Mouse (Mus musculus) cerebellum, adult 2 months (tissue): ENCODE results near the gene Pif1.

ENCODE experiments used
- CTCF ChIP-seq: fragments of 200-500 bp; IDR thresholded peaks from 2 replicates; pipeline ENCODE4 v1.5.1; 2011; ENCODE audit warnings: low read depth, mild to moderate bottlenecking, control low read depth, low read length, moderate library complexity, borderline replicate concordance; ENCODE audit not compliant: insufficient read depth
- POLR2A ChIP-seq: fragments of 200-500 bp; IDR thresholded peaks from 2 replicates; pipeline ENCODE4 v1.6.1; 2011; ENCODE audit warnings: low read length, control low read depth, borderline replicate concordance; ENCODE audit not compliant: insufficient read depth

GRCm38 (mm10) chr9:65622826-65623225 lies 35.9 kb downstream of the Pif1 start:
- TF ChIP-seq CTCF (no peak), POLR2A (no peak)
